Mouse (Mus musculus) frontal cortex, adult 2 months (tissue): Measurements from ENCODE around the gene Slc35e3. TPM values are rescaled to one million over a fixed set of nuclear protein-coding genes. Genes with fewer than 3 reads are reported as not detected.
"Not testable (repeated sequence)": the region's sequence is repeated elsewhere in the genome, so short reads cannot be mapped to it uniquely, and the experiment has no call there.

Experiments
- DNase-seq, 2 experiments: peaks; one replicate each; pipeline ENCODE4 v3.0.0; 2022; ENCODE audit warnings: low spot score in 1 of 2; ENCODE audit errors: extremely low spot score in 1 of 2
- polyA plus RNA-seq: library from polyadenylated mRNA; depleted of rRNA; stranded (reverse); fragments of >200 nt; gene quantifications from 2 replicates; pipeline ENCODE4 v1.2.3, GENCODE M21; 2012

The Slc35e3 gene
- polyA plus RNA-seq, 1 experiment, result 19.0 TPM

DNA sequence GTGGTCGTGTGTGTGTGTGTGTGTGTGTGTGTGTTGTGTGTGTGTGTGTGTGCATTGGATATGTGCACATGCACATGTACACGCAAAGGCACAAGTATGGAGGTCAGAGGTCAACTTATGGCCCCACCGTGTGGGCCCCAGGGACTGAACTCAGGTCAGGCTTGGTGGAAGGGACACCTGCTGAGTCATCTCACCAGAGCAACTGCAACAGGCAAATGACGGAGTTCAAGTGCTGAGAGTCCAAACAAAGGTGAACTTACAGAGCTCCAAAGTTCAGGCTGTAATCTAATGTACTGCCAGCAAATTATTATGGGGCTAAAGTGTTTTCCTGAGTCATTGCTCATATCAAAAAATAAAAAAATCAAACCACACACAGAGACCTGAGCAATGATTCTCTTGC lies 9.1 kb downstream of the Slc35e3 start:
- no peak for DNase-seq

DNA sequence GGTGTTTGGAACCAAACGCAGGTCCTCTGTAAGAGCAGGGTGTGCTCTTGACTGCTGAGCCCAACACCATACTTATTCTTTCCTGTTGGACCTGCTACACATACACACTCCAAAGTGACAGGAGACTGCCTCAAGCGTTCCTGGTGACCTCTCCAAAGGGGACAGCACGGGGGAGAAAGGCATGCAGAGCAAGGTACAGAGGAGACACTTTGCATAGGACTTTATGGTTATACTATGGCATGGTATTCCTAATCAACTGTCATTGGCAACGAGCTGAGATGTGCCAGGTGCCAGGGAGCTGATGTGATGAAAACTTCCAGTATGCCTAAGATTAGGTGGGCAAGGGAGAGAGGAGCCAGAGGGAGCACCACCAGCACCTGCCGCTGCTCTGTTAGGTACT lies 9.6 kb downstream of the Slc35e3 start:
- no peak for DNase-seq

GRCm38 (mm10) chr10:117735396-117735795 lies 10.8 kb downstream of the Slc35e3 start:
- DNase-seq, result not testable (repeated sequence)

- DNase-seq, result not testable (repeated sequence)
Observed at GRCm38 (mm10) chr10:117734104-117734852, 11.9 kb downstream of the Slc35e3 start.

- DNase-seq, result not testable (repeated sequence)
Observed at GRCm38 (mm10) chr10:117733626-117734025, 12.5 kb downstream of the Slc35e3 start.

DNA sequence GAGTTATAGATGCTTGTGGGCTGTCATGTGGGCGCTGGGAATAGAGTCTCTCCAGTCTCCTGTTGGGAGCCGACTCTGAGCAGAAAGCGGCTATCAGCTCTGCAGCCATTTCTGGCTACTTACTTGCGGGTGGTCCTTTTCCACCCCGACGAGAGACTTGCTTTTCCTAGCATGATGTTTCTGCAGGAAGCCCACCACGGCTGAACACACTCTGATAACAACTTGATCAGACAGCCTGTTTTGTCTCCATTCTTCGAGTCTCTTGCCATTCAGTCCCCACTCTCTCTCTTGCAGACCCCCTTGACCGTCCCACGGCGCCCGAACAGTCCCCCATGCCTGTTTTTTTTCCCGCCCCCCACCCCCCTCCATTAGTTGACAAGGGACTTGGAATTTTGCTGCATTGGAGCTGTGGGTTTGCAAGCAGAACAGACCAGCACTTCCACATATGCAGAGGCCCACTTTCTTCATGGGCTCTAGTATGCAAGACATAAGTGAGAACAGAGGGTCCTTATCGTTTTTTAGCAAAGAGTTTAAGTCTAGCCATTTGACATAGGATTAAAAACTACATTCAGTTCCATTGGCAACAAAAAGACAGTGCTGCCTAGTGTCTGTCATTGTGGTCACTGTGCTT lies 13.1 kb downstream of the Slc35e3 start:
- DNase-seq, result no peak

- no peak for DNase-seq
Observed at GRCm38 (mm10) chr10:117732184-117732583, 14.0 kb downstream of the Slc35e3 start.

- DNase-seq, result peak in 1 of 2 experiments; percentile 68
Observed at GRCm38 (mm10) chr10:117731244-117732101, 14.7 kb downstream of the Slc35e3 start.

- DNase-seq, result no peak
Observed at GRCm38 (mm10) chr10:117730637-117731203, 15.4 kb downstream of the Slc35e3 start.

GRCm38 (mm10) chr10:117730140-117730539 lies 16.0 kb downstream of the Slc35e3 start:
- no peak for DNase-seq

GRCm38 (mm10) chr10:117729139-117729814 lies 16.9 kb downstream of the Slc35e3 start:
- DNase-seq, result no peak

GRCm38 (mm10) chr10:117728574-117728973 lies 17.6 kb downstream of the Slc35e3 start:
- no peak for DNase-seq

GRCm38 (mm10) chr10:117727518-117728110 lies 18.6 kb downstream of the Slc35e3 start:
- DNase-seq, result no peak

- no peak for DNase-seq
Observed at GRCm38 (mm10) chr10:117726888-117727385, 19.2 kb downstream of the Slc35e3 start.

- no peak for DNase-seq
Observed at GRCm38 (mm10) chr10:117726350-117726749, 19.8 kb downstream of the Slc35e3 start.

DNA sequence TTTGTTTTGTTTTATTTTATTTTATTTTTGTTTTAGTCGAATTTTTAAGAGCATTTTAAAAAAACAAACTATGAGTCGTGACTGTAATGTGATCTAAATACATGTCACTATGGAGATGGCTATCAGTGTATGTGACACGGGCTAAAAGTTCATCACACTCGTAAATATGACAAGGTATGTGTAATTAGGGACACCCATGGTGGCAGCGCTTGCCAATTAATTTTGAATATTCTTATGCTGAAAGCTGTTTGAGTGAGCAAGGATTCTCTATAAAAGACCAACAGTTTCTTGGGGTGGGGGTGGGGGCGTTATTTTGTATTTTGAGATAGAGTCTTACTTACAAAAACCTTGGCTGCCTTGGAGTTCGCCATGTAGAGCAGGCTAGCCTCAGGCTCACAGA lies 20.5 kb downstream of the Slc35e3 start:
- no peak for DNase-seq

GRCm38 (mm10) chr10:117724804-117725361 lies 21.3 kb downstream of the Slc35e3 start:
- no peak for DNase-seq

DNA sequence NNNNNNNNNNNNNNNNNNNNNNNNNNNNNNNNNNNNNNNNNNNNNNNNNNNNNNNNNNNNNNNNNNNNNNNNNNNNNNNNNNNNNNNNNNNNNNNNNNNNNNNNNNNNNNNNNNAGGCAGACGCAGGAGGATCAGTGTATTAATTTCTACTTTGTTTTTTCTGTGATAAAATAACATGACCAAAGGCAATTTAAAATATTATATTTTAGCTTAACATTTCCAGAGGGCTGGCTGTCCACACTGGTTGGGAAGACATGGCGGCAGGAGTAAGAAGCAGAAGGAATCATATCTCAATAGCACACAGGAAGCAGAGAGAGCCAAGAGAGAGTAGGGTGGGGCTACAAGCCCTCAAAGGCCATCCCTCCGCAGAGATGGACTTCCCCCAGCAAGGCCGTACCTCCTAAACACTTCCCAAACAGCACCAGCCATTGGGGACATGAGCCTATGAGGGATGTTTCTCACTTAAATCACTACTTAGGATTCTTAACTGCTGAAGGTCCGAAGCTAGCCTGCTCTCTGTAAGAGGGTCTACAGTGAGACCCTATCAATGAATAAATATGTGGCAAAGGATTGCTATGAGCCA lies 21.9 kb downstream of the Slc35e3 start:
- no peak for DNase-seq
